ENCODE assay signal across 9 mouse cellular contexts in the genomic region with DNA sequence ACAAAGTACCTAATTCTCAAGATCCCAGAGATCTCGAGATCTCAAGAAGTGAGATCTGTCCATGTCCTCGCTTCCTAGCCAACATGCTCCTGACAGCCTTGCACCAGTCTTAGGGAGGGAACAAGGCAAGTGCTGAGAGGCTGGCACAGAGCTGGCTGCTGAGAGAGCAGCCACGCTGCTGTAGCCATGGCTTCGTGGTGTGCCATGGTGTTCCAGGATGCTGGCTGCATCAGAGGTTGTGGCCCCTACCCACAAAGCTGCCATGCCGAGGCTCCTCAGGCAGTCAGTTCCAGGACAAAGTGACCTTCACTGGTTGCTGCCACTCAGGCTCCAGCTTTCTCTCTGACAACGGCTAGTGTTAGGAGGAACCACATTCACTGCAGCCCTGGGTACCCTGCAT.
DNase-seq lines count a peak whose midpoint lies in the region; ATAC-seq and TF ChIP-seq lines count a peak whose summit lies in the region.
"Had no signal": no experiment of that assay in that cellular context is flagged by ENCODE, and none has a peak within 500 bp of the region (broad histone marks: within the 10 kb centered on the region; RNA-seq: fewer than 3 reads in every experiment).

No protein-coding gene starts in this region.

- H3K4me1 ChIP-seq in intestine, embryonic 14.5 days (replicated peaks; ENCODE audit: control insufficient read depth, insufficient read depth, low read length), result peaks cover 33% of the 10 kb centered on the region
- peaks cover 8% of the 10 kb centered on the region for H3K4me1 ChIP-seq in intestine, postnatal 0 days (replicated peaks; ENCODE audit: control insufficient read depth, insufficient read depth, low read length)
- peaks cover 23% of the 10 kb centered on the region; the same call in 1 of the 2 replicates for H3K4me1 ChIP-seq in neural tube, embryonic 14.5 days (ENCODE audit: control insufficient read depth, insufficient read depth, low read length)
- H3K4me1 ChIP-seq in hindbrain, postnatal 0 days (ENCODE audit: insufficient read depth, low read length), result peaks cover 18% of the 10 kb centered on the region

- DNase-seq in intestine, embryonic 14.5 days (ENCODE audit: low spot score), result no peak
- no peak for DNase-seq in neural tube, embryonic 10.5 days (ENCODE audit: extremely low spot score, low spot score)
- DNase-seq in hindbrain, postnatal 0 days (ENCODE audit: low spot score), result peak; percentile 48
- DNase-seq in ovary, postnatal 10 days (ENCODE audit: low spot score), result no peak
- no peak for DNase-seq in gastrocnemius, adult 18-20 months (ENCODE audit: low spot score)
- DNase-seq: cerebellum, adult 9-10 months; spleen, adult 18-20 months had no signal

- H3K36me3 ChIP-seq in intestine, embryonic 14.5 days (ENCODE audit: control insufficient read depth, insufficient read depth, low read length), result no peaks in the 10 kb centered on the region
- no peaks in the 10 kb centered on the region for H3K36me3 ChIP-seq in intestine, postnatal 0 days (ENCODE audit: control insufficient read depth, insufficient read depth)
- no peaks in the 10 kb centered on the region for H3K36me3 ChIP-seq in neural tube, embryonic 14.5 days (ENCODE audit: control insufficient read depth, insufficient read depth, low read length)
- no peaks in the 10 kb centered on the region for H3K36me3 ChIP-seq in hindbrain, postnatal 0 days (ENCODE audit: insufficient read depth, low read length)

- no peak overlapping the region for H3K4me2 ChIP-seq in intestine, embryonic 14.5 days (ENCODE audit: low read length)
- H3K4me2 ChIP-seq in intestine, postnatal 0 days (replicated peaks; ENCODE audit: low read depth), result no peak overlapping the region
- H3K4me2 ChIP-seq in neural tube, embryonic 14.5 days (ENCODE audit: low read depth, low read length), result no peak overlapping the region
- H3K4me2 ChIP-seq in hindbrain, postnatal 0 days (ENCODE audit: low read depth, low read length), result 0 out of 2 replicates have a peak overlapping the region, but pooled peaks have one; percentile 5

- no peaks in the 10 kb centered on the region for H3K9me3 ChIP-seq in intestine, embryonic 14.5 days (ENCODE audit: control insufficient read depth, low read length)
- H3K9me3 ChIP-seq in intestine, postnatal 0 days (ENCODE audit: control insufficient read depth), result no peaks in the 10 kb centered on the region
- no peaks in the 10 kb centered on the region for H3K9me3 ChIP-seq in neural tube, embryonic 14.5 days (ENCODE audit: control insufficient read depth, low read length)
- H3K9me3 ChIP-seq in hindbrain, postnatal 0 days (ENCODE audit: low read length), result no peaks in the 10 kb centered on the region

- ATAC-seq in intestine, embryonic 14.5 days (replicated peaks; ENCODE audit: low FRiP score, low TSS enrichment, low read depth), result no peak
- ATAC-seq in intestine, postnatal 0 days, result no peak
- ATAC-seq in neural tube, embryonic 14.5 days (ENCODE audit: low read depth), result no peak
- peak; percentile 73 for ATAC-seq in hindbrain, postnatal 0 days

- no peak overlapping the region for H3K4me3 ChIP-seq in intestine, embryonic 14.5 days (ENCODE audit: low read depth, low read length)
- H3K4me3 ChIP-seq in intestine, postnatal 0 days (ENCODE audit: low read depth, low read length), result no peak overlapping the region
- H3K4me3 ChIP-seq in neural tube, embryonic 14.5 days (ENCODE audit: low read depth, low read length), result no peak overlapping the region
- no peak overlapping the region for H3K4me3 ChIP-seq in hindbrain, postnatal 0 days (ENCODE audit: low read length)

- 56% methylated on average over 6 of the region's 6 CpGs for WGBS in intestine, embryonic 14.5 days
- WGBS in intestine, postnatal 0 days, result 49% methylated on average over 6 of the region's 6 CpGs
- 56% methylated on average over 6 of the region's 6 CpGs for WGBS in neural tube, embryonic 14.5 days
- 35% methylated on average over 6 of the region's 6 CpGs for WGBS in hindbrain, postnatal 0 days

- no peaks in the 10 kb centered on the region for H3K27me3 ChIP-seq in intestine, embryonic 14.5 days (replicated peaks; ENCODE audit: control insufficient read depth, insufficient read depth, low read length)
- H3K27me3 ChIP-seq in intestine, postnatal 0 days (replicated peaks; ENCODE audit: control insufficient read depth, insufficient read depth, low read length), result no peaks in the 10 kb centered on the region
- H3K27me3 ChIP-seq in neural tube, embryonic 14.5 days (ENCODE audit: control insufficient read depth, insufficient read depth, low read length), result no peaks in the 10 kb centered on the region
- no peaks in the 10 kb centered on the region for H3K27me3 ChIP-seq in hindbrain, postnatal 0 days (ENCODE audit: insufficient read depth, low read length)

- no peak overlapping the region for H3K9ac ChIP-seq in intestine, embryonic 14.5 days (ENCODE audit: low read length)
- H3K9ac ChIP-seq in intestine, postnatal 0 days (ENCODE audit: low read depth, low read length), result no peak overlapping the region
- H3K9ac ChIP-seq in neural tube, embryonic 14.5 days (replicated peaks; ENCODE audit: low read depth, low read length), result no peak overlapping the region
- H3K9ac ChIP-seq in hindbrain, postnatal 0 days (replicated peaks; ENCODE audit: low read length), result no peak overlapping the region

- H3K27ac ChIP-seq in intestine, embryonic 14.5 days (ENCODE audit: low read depth), result peak overlapping the region; percentile 62; the same call in 1 of the 2 replicates
- H3K27ac ChIP-seq in intestine, postnatal 0 days (ENCODE audit: low read depth, low read length), result no peak overlapping the region
- H3K27ac ChIP-seq in neural tube, embryonic 14.5 days (ENCODE audit: low read depth, low read length), result peak overlapping the region; percentile 18
- H3K27ac ChIP-seq in hindbrain, postnatal 0 days, result peak overlapping the region; percentile 68

- TF ChIP-seq CTCF in intestine, postnatal 0 days (IDR thresholded peaks at IDR 0.05; ENCODE audit: low read depth), result no peak
- TF ChIP-seq CTCF in hindbrain, postnatal 0 days (IDR thresholded peaks at IDR 0.05; ENCODE audit: low read depth), result no peak
